Mouse (Mus musculus): ENCODE measurements around the gene Glyr1. TPM values are rescaled to one million over a fixed set of nuclear protein-coding genes. Genes with fewer than 3 reads are reported as not detected.

The Glyr1 gene
- total and polyA plus RNA-seq, 3 experiments = 44.8 to 103 (median 68.7) TPM

DNA sequence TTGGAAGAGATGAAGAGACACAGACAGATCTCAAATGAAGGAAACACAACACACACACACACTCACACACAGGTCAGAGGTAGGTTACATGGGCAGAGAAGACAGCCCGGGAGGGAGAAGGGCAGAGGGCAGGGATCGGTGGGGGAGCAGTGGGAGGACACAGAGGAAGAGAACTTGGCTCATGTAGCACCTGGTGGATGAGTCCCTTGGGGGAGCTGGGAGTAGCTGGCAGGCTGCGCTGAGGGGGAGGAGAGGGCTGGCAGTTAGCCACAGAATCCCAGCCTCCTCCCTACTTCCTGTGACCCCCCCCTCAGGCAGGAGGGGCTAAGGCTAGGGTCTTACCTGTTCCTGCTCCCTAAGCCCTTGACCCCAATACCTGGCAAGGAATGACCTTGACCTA lies 52.1 kb downstream of the Glyr1 start, which contains the start of gene Sept12:
Sept12 (minus strand) TSS at position 300 of the 400 bp plus-strand sequence.
- TF ChIP-seq MXI1 (IDR thresholded peaks at IDR 0.05; ENCODE audit: low read depth, low read length) = no peak
- H3K4me3 ChIP-seq (ENCODE audit: control insufficient read depth in 1 of 2, insufficient read depth in 1 of 2, low read depth in 2 of 2, low read length in 2 of 2) = no peak within 1 kb of the TSS

DNA sequence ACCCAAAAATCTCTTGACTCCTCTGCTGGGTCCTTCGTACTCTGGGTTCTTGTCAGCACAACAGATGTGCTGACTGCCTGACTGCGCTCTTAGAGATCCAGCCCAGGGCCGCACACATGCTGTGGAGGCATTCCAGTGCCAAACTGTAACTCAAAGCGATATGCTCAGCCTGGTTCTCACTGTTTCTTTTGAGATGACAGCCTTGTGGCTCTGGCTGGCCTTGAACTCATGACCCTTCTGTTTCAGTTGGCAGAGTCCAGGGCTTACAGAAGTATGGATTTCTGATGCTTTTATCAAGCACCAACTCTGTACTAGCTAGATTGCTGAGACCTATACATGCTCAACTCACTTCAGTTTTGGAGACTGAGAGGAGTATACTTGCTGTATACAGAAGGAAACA lies 56.4 kb downstream of the Glyr1 start:
- 0 out of 4 replicates have a peak, but pooled peaks cover 0 to 4% of the 10 kb centered on the region in 2 experiments for H3K4me1 ChIP-seq (ENCODE audit: control insufficient read depth in 1 of 2, insufficient read depth in 2 of 2, low read length in 2 of 2)
- no peak for DNase-seq (ENCODE audit: low read depth, low spot score)
- no peak overlapping the region for H3K27ac ChIP-seq (ENCODE audit: control insufficient read depth, low read depth, low read length)
- H3K79me2 ChIP-seq (ENCODE audit: control insufficient read depth, insufficient read depth, low read length, poor library complexity) = no peaks in the 10 kb centered on the region
- H3K9me3 ChIP-seq (replicated peaks; ENCODE audit: insufficient read depth, low read length) = no peaks in the 10 kb centered on the region
- no peaks in the 10 kb centered on the region for H3K36me3 ChIP-seq (ENCODE audit: control insufficient read depth in 1 of 2, insufficient read depth in 2 of 2, low read length in 2 of 2)
- no peak overlapping the region for H3K9ac ChIP-seq (ENCODE audit: control insufficient read depth, low read depth, low read length, poor library complexity, severe bottlenecking)
- TF ChIP-seq BHLHE40 (IDR thresholded peaks at IDR 0.05; ENCODE audit: borderline replicate concordance, low read depth, low read length) = no peak
- no peak for TF ChIP-seq MXI1 (IDR thresholded peaks at IDR 0.05; ENCODE audit: low read depth, low read length)
- TF ChIP-seq CHD2 (IDR thresholded peaks at IDR 0.05; ENCODE audit: low read length) = no peak
- TF ChIP-seq TCF12 (IDR thresholded peaks at IDR 0.05; ENCODE audit: low read depth, low read length) = no peak
- TF ChIP-seq ELF1 (IDR thresholded peaks at IDR 0.05; ENCODE audit: low read depth, low read length) = no peak
- no peak for TF ChIP-seq RCOR1 (IDR thresholded peaks at IDR 0.05; ENCODE audit: low read depth, low read length)
- no peak for TF ChIP-seq ETS1 (IDR thresholded peaks at IDR 0.05; ENCODE audit: low read depth, low read length)
- no peak for TF ChIP-seq ZMIZ1 (IDR thresholded peaks at IDR 0.05; ENCODE audit: low read depth, low read length)
- peaks cover 0 to 2% of the 10 kb centered on the region in 2 experiments; a peak in 3 of 4 replicates for H3K27me3 ChIP-seq (ENCODE audit: control insufficient read depth in 1 of 2, insufficient read depth in 2 of 2, low read length in 2 of 2)
- no peak overlapping the region for H3K4me3 ChIP-seq (ENCODE audit: control insufficient read depth in 1 of 2, insufficient read depth in 1 of 2, low read depth in 2 of 2, low read length in 2 of 2)

More for the DNA sequence above, 52.1 kb downstream of the Glyr1 start, which contains the start of gene Sept12:
- no peak within 1 kb of the TSS for H3K27ac ChIP-seq (ENCODE audit: control insufficient read depth, low read depth, low read length)
- H3K9ac ChIP-seq (ENCODE audit: control insufficient read depth, low read depth, low read length, poor library complexity, severe bottlenecking) = no peak within 1 kb of the TSS
- H3K4me1 ChIP-seq (ENCODE audit: control insufficient read depth in 1 of 2, insufficient read depth in 2 of 2, low read length in 2 of 2) = peaks cover 0 to 7% of the 10 kb centered on the region in 2 experiments; a peak in 1 of 4 replicates
- H3K36me3 ChIP-seq (ENCODE audit: control insufficient read depth in 1 of 2, insufficient read depth in 2 of 2, low read length in 2 of 2) = peaks cover 0 to 2% of the 10 kb centered on the region in 2 experiments; a peak in 1 of 4 replicates
- DNase-seq (ENCODE audit: low read depth, low spot score) = no peak
- no peaks in the 10 kb centered on the region for H3K79me2 ChIP-seq (ENCODE audit: control insufficient read depth, insufficient read depth, low read length, poor library complexity)
- H3K9me3 ChIP-seq (replicated peaks; ENCODE audit: insufficient read depth, low read length) = no peaks in the 10 kb centered on the region
- peaks cover 3 to 4% of the 10 kb centered on the region in 2 experiments; a peak in 2 of 4 replicates for H3K27me3 ChIP-seq (ENCODE audit: control insufficient read depth in 1 of 2, insufficient read depth in 2 of 2, low read length in 2 of 2)

DNA sequence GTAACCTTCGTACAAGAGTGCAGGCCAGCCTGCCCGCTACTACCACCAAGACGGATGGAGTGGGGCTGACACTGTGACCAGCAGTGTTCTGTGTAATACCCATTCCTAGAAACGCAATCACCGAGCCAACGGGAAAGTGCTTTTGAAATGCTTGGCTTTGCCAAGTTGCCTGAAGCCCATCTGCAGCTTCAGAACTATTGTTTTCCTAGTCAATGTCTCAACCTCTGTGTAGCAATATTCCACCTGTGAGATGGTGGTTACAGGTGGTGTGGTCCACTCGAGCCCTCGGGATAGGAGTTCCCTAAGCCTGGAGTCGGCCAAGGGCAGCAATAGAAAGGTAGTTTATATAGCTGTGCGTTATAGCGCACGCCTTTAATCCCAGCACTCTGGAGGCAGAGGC lies 64.9 kb downstream of the Glyr1 start:
- Histone ChIP-seq H3K4me1 (ENCODE audit: control insufficient read depth in 1 of 2, insufficient read depth in 2 of 2, low read length in 2 of 2) (no peaks in the 10 kb centered on the region), H3K27me3 (ENCODE audit: control insufficient read depth in 1 of 2, insufficient read depth in 2 of 2, low read length in 2 of 2) (peaks cover under 1 to 6% of the 10 kb centered on the region in 2 experiments), H3K9me3 (replicated peaks; ENCODE audit: insufficient read depth, low read length) (no peaks in the 10 kb centered on the region), H3K36me3 (ENCODE audit: control insufficient read depth in 1 of 2, insufficient read depth in 2 of 2, low read length in 2 of 2) (no peaks in the 10 kb centered on the region), H3K27ac (ENCODE audit: control insufficient read depth, low read depth, low read length) (no peak overlapping the region), H3K79me2 (ENCODE audit: control insufficient read depth, insufficient read depth, low read length, poor library complexity) (no peaks in the 10 kb centered on the region), H3K4me3 (ENCODE audit: control insufficient read depth in 1 of 2, insufficient read depth in 1 of 2, low read depth in 2 of 2, low read length in 2 of 2) (no peak overlapping the region), H3K9ac (ENCODE audit: control insufficient read depth, low read depth, low read length, poor library complexity, severe bottlenecking) (no peak overlapping the region)
- TF ChIP-seq CTCF (IDR thresholded peaks at IDR 0.05 in 2 of 3, conservative IDR thresholded peaks at IDR 0.05 in 1 of 3; ENCODE audit: control insufficient read depth in 1 of 3, insufficient read depth in 1 of 3, low read depth in 2 of 3, low read length in 3 of 3, poor library complexity in 1 of 3, severe bottlenecking in 1 of 3) (no peak), RAD21 (IDR thresholded peaks at IDR 0.05; ENCODE audit: low read depth, low read length) (no peak), GATA1 (IDR thresholded peaks at IDR 0.05; ENCODE audit: low read depth, low read length) (no peak), ZC3H11A (IDR thresholded peaks at IDR 0.05; ENCODE audit: low read depth, low read length) (no peak), TAL1 (IDR thresholded peaks at IDR 0.05; ENCODE audit: low read length) (no peak), JUND (IDR thresholded peaks at IDR 0.05; ENCODE audit: low read depth, low read length) (no peak), NRF1 (IDR thresholded peaks at IDR 0.05; ENCODE audit: insufficient read depth, low read depth, low read length, poor library complexity, severe bottlenecking) (no peak)
- DNase-seq (ENCODE audit: low read depth, low spot score) = no peak
